Mouse (Mus musculus): ENCODE results near the gene Nfx1. TPM values are rescaled to one million over a fixed set of nuclear protein-coding genes. Genes with fewer than 3 reads are reported as not detected.
A peak's percentile ranks its signal among the peaks of the same experiment; 100 is the strongest.

The Nfx1 gene
- total RNA-seq, 2 experiments from 2014 or later, result 67.2 to 71.4 TPM

GRCm38 (mm10) chr4:40971744-40972143 is 1.0 kb downstream of the Nfx1 start:
- no peak for DNase-seq (ENCODE audit: low spot score in 2 of 2)
- intact Hi-C loops (cut with DNase I), result no loop called here

GRCm38 (mm10) chr4:40974011-40974410 is 3.3 kb downstream of the Nfx1 start:
- intact Hi-C loops (cut with DNase I), result no loop called here
- DNase-seq (ENCODE audit: low spot score in 2 of 2), result no peak

GRCm38 (mm10) chr4:40975678-40976077 is 5.0 kb downstream of the Nfx1 start:
- DNase-seq (ENCODE audit: low spot score in 2 of 2), result no peak

GRCm38 (mm10) chr4:40976651-40977050 is 5.9 kb downstream of the Nfx1 start:
- intact Hi-C loops (cut with DNase I), result no loop called here
- DNase-seq (ENCODE audit: low spot score in 2 of 2), result no peak

More at GRCm38 (mm10) chr4:40975678-40976077, 5.0 kb downstream of the Nfx1 start:
- intact Hi-C loops (cut with DNase I), result no loop called here

- intact Hi-C loops (cut with DNase I), result no loop called here
- no peak for DNase-seq (ENCODE audit: low spot score in 2 of 2)
These were observed 8.7 kb downstream of the Nfx1 start for GRCm38 (mm10) chr4:40979430-40979829.

- DNase-seq (ENCODE audit: low spot score in 2 of 2), result no peak
- intact Hi-C loops (cut with DNase I), result no loop called here
These were observed 11.8 kb downstream of the Nfx1 start for GRCm38 (mm10) chr4:40982486-40982885.

GRCm38 (mm10) chr4:40983686-40984085 is 13.0 kb downstream of the Nfx1 start:
- intact Hi-C loops (cut with DNase I), result no loop called here
- DNase-seq (ENCODE audit: low spot score in 2 of 2), result no peak

- DNase-seq (ENCODE audit: low spot score in 2 of 2), result no peak
- intact Hi-C loops (cut with DNase I), result no loop called here
These were observed 18.9 kb downstream of the Nfx1 start for GRCm38 (mm10) chr4:40989633-40990032.

GRCm38 (mm10) chr4:40996302-40996701 is 25.6 kb downstream of the Nfx1 start:
- no peak for DNase-seq (ENCODE audit: low spot score in 2 of 2)
- intact Hi-C loops (cut with DNase I), result no loop called here

- intact Hi-C loops (cut with DNase I), result no loop called here
These were observed 27.2 kb downstream of the Nfx1 start for GRCm38 (mm10) chr4:40997916-40998315.

GRCm38 (mm10) chr4:41000271-41000670 is 29.6 kb downstream of the Nfx1 start:
- intact Hi-C loops (cut with DNase I), result no loop called here
- DNase-seq (ENCODE audit: low spot score in 2 of 2), result no peak

More at GRCm38 (mm10) chr4:40997916-40998315, 27.2 kb downstream of the Nfx1 start:
- no peak for DNase-seq (ENCODE audit: low spot score in 2 of 2)

- intact Hi-C loops (cut with DNase I), result no loop called here
- DNase-seq (ENCODE audit: low spot score in 2 of 2), result peak in 1 of 2 experiments; percentile 12
These were observed 30.3 kb downstream of the Nfx1 start for GRCm38 (mm10) chr4:41000842-41001639.

GRCm38 (mm10) chr4:41013351-41013750 is 42.6 kb downstream of the Nfx1 start:
- intact Hi-C loops (cut with DNase I), result no loop called here
- no peak for DNase-seq (ENCODE audit: low spot score in 2 of 2)

- no peak for DNase-seq (ENCODE audit: low spot score in 2 of 2)
- intact Hi-C loops (cut with DNase I), result no loop called here
These were observed 45.1 kb downstream of the Nfx1 start for GRCm38 (mm10) chr4:41015798-41016197.

GRCm38 (mm10) chr4:41021094-41021493 is 50.4 kb downstream of the Nfx1 start:
- no peak for DNase-seq (ENCODE audit: low spot score in 2 of 2)
- intact Hi-C loops (cut with DNase I), result no loop called here

GRCm38 (mm10) chr4:41026086-41026787 is 55.5 kb downstream of the Nfx1 start:
- peak in 1 of 2 experiments; percentile 14 for DNase-seq (ENCODE audit: low spot score in 2 of 2)
- intact Hi-C loops (cut with DNase I), result no loop called here

GRCm38 (mm10) chr4:41027872-41028271 is 57.2 kb downstream of the Nfx1 start:
- no peak for DNase-seq (ENCODE audit: low spot score in 2 of 2)
- intact Hi-C loops (cut with DNase I), result no loop called here

- DNase-seq (ENCODE audit: low spot score in 2 of 2), result no peak
- intact Hi-C loops (cut with DNase I), result no loop called here
These were observed 57.6 kb downstream of the Nfx1 start for GRCm38 (mm10) chr4:41028272-41028671.

GRCm38 (mm10) chr4:41029372-41029771 is 58.7 kb downstream of the Nfx1 start:
- peak; percentile 74 to 97 for DNase-seq (ENCODE audit: low spot score in 2 of 2)
- intact Hi-C loops (cut with DNase I), result loop anchor here (1.0 kb wide), 1 partner anchor 153 kb away; no protein-coding TSS in a partner anchor

GRCm38 (mm10) chr4:41031242-41031641 is 60.5 kb downstream of the Nfx1 start:
- no peak for DNase-seq (ENCODE audit: low spot score in 2 of 2)
- intact Hi-C loops (cut with DNase I), result no loop called here

GRCm38 (mm10) chr4:41037942-41038341 is 67.2 kb downstream of the Nfx1 start:
- no peak for DNase-seq (ENCODE audit: low spot score in 2 of 2)
- intact Hi-C loops (cut with DNase I), result no loop called here
